Mouse (Mus musculus): ENCODE measurements around the gene Rflna.

The Rflna gene

DNA sequence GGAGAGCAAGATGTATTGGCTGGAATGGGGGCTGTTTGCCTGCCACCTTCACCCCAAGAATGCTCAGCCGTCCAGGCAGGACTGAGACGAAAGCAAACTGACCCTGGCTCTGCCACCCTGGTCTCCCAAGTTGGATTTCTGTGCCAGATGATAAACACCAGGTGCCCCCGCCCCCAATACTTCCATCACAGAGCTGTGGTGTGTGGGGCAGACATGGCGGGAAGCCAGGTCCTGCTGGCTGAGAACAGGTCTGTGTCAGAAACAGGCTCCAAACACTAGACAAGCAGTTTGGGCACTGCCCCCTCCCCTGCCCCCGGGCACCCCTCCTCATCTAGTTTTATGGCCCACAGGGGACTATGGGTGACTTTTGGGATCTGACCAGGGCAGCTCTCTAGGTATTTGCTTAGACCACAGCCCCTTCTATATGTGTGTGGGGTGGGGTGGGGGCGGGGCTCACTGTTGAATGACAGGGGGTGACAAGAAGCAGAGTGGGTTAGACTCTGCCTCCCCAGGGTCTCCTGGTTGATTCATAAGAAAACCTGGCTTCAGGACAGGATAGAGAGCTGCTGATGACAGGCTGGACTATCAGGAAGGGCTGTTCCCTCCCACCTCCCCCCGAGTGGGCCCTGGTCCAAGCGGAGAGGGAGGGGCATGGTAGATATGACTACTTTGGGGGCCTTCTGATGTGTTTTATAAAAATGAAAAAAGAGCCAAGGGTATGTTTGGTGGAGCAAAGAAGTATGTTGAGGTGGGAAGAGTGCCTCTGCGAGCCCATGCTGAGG lies 3.0 kb downstream of the Rflna start:
- WGBS = 39% methylated on average over 9 of the region's 9 CpGs

DNA sequence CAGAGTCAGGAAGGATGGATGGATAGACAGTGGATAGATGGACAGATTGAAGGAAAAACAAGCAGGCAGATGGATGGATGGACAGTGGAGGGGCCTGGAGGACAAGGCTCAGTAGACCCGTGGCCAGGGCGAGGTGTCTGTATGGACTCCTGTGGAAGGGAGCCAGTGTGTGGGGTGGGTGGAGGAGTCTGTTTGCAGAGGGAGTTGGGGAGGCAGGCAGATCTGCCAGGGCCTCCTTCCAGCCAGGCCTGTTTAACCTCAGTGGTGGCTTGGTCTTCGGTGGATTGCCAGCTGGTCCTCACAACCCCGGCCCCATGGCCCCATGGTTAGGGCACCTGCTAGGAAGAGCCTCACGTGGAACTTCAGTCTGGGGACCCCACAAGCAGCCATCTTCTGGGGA lies 3.9 kb downstream of the Rflna start:
- 50% methylated on average over 5 of the region's 5 CpGs for WGBS

DNA sequence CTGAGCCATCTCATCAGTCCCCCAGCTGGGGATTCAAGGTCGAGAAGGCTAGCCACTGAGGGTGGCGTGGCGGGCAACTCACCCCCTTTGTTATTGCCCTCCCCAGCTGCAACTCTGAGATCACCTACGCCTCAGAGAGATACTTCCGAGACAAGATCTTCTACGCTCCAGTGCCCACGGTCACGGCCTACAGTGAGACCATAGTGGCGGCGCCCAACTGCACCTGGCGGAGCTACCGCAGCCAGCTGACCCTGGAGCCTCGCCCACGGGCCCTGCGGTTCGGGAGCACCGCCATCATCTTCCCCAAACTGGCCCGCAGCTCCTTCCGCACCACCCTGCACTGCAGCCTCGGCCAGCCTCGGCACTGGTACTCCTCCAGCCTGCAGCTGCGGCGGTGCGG lies 8.1 kb downstream of the Rflna start:
- 92% methylated on average over 24 of the region's 24 CpGs for WGBS

DNA sequence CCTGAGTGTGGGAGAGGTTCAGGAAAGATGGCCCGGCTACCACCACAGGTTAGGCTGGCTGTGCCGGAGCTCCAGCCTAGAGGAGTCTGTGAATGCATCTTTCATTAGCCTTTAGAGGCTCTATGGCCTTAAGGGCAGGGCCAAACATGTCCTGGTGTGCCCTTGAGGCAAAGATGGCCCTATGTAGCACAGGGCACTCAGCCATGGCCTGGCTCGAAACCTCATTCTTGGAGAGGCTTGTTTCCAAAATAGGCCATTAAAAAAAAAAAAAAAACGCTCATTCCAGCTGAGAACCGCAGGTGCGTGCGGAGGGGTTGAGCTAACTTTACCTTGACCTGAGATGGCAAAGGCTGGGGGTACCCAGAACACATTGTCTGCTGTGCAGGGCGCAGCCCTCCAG lies 8.6 kb downstream of the Rflna start:
- 84% methylated on average over 8 of the region's 8 CpGs for WGBS

DNA sequence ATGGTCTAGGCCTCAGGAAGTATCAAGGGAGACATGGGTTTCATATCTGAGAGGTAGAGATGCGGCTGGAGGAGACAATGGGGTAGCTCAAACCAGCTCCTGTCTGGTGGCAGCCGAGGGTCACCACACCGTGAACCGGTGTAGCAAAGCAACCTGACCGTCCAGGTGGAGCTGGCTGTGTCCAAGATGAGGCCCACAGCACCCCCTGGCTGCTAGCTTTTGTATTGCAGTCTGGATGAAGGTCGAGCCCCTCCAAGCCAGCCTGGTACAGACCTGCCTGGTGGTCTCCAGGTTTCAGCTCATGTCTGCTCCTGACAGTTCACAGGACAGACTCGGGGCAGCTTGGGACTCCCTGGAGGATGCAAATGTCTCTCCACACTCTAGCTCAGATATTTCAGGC lies 11.5 kb downstream of the Rflna start:
- WGBS = 53% methylated on average over 7 of the region's 7 CpGs

DNA sequence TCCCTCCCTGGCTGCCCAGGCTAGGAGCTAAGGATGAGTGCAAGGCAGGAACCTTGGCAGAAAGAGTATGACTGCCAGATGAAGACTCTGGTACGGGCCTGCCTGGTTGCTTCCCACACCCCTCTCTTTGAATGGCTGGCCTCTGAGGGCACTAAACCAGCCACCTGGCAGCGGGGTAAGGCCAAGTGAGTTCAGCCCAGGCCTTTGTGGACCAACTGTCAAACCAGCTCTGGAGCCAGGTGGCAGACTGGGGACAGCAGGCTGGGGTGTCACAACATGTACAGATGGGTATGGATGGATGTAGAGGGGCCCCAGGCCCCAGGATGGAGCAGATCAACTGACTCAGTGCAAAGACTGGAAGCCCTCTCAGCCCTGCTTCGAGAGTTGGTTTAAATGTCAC lies 12.0 kb downstream of the Rflna start:
- WGBS = 72% methylated on average over 3 of the region's 3 CpGs

DNA sequence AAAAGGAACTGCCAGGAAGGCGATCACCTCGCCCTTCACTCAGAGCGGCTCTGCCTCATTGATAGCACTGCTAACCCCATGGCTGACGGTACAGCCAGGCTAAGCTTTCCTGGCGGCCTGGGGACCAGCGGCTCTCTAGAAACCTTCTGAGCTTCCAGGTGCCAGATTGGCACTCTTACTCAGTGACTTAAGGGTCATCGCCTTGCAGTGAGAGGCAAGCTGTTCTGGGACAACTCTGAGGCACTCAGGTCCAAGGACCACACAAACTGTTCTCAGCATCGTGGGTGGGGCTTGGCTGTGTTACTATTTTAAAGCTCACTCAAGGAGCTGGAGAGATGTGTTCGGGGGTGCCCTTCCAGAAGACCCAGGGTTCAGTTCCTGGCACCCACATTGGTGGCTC lies 12.6 kb downstream of the Rflna start:
- WGBS = 65% methylated on average over 9 of the region's 9 CpGs

DNA sequence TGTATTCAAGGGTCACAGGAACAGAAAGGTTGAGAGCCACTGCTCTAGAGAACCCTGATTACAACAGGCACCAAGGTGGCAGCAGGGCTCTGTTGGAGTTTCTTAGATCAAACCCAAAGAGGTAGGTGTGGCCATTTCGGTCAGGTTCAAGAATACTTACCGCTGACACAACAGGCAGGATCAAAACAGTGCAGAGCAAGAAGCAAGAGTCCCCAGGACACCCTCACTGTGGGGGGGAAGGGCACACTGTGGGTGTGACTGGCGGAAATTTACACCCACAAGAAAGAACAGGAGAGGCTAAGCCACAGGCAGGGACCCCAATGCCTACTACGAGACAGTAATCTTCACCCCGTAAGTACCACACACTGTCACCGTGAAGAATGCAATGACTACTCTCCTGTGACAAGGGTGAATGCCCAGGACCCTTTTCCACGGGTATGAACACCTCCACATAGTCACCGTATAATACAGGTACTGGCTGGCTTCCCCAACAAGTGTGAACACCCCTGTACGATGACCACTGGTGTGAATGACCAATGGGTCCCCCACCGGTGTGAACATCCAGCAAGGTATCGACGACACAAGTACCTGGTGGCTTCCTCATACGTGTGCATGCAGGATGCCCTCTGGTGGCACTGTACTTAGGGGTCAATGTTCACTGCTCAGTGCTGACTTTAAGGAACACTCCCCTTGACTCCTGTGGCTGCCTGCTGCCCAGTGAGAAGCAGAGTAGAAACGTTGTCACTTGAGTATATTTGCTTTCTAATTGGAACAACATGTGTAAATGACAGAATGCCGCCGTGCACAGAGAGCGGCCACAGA lies 13.6 kb downstream of the Rflna start:
- 65% methylated on average over 17 of the region's 17 CpGs for WGBS

DNA sequence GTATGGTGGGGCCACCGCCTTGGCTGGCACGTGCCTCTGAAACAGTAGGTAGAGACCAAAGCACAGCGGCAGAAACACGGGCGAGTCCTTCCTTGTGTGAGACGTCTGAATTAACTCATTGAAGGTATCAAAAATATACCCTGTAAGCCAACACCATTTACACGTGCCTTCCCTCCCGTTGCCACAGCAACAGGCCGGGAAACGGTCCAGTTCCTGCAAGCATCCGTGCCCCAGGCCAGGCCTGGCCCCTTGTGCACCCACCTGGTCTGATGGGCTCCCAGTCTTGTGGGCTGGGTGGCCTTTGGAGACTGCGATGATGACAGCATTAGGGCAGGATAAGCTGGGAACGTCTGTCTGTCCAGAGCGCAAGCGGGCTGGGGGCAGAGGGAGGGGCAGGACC lies 14.3 kb downstream of the Rflna start:
- 27% methylated on average over 15 of the region's 15 CpGs for WGBS

DNA sequence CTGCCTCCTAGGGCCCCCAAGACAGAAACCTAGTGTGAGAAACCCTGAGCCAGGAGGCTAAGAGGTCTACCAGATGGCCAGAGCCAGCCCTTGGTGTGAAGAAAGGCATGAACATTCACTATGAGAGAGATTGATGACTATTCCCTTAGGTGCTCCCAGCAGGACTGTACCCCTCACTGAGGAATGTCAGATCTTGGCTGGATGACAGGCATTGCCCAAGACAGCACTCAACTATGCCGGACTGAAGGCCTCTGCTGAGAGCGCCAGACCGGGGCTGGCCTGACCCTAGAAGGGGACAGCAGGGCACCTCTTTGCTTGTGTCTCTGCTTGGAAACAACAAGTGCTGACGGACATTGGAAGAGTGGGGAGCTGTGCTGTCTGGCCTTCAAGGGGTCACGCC lies 16.1 kb downstream of the Rflna start:
- WGBS = 73% methylated on average over 5 of the region's 5 CpGs

DNA sequence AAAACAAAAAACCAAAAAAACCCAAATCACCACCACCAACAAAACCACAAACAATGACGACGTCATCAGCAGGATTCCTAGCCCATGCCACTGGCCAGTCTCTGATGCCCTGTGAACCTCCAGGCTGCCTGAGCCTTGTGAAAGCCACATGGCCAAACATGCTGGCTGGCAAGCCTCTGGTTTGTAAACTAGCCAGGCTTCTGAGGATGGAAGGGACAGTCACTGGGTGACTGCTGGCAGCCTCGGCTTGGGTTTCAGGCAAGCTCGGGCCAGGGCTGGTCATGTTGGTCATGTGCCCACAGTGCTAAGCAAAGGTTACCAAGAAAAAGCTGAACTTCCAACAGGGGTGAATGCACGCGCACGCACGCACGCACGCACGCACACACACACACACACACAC lies 18.3 kb downstream of the Rflna start:
- WGBS = 70% methylated on average over 11 of the region's 11 CpGs

DNA sequence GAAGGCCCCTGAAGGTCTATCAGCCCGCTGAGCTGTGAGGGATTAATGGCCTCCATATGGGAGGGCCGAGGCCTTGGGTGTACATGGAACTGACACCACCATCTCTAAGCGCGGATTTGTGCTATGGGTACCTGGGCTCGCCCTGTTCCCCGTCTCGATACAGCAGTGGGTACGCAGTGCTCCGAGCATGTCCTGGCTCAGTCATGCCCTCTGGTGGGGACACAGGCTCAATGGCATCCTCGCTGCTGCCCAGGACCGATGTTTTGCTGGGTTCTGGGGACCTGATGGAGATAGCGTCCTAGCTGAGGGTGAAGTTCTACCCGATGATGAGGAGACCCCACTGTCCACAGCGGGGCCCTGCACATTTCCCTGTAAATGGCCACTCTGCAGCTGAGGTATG lies 21.0 kb downstream of the Rflna start:
- WGBS = 58% methylated on average over 14 of the region's 14 CpGs

DNA sequence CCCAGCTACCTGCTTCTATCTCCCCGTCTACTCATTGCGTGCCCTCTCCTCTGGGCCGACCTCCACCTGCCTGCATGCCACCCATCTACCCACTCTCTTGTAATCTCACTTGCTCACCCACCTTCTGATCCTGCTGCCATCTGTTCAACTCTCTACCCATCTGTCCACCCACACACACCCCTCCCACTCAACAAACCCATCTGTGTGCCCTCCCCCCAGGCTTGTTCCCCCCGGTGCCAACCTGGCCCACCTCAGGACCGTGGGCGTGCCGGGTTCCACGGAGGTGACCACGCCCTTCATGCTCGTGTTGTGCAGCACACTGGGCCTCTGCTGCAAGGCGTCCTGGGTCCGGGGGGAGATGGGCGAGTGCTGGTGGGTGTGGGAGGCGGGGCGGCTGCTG lies 25.4 kb downstream of the Rflna start:
- WGBS = 68% methylated on average over 15 of the region's 15 CpGs

DNA sequence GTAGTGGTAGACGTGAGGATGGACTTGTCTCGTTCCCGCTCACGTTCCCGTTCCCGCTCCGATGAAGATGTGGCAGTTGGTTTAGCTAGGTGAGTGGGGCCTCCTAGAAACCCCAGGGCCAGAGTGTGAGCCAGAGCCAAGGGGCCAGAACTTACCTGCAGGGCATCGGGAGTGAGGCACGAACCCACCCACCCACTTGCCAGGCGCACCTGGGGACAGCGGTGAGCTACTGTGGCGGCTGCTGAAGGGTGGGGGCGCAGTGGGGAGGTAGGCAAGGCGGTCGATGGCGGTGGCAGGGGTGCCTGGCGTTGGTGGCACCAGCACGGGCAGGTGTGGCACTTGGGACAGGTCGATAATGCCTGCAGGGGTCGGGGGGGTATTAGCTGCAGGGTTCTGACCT lies 25.9 kb downstream of the Rflna start:
- 94% methylated on average over 20 of the region's 20 CpGs for WGBS

DNA sequence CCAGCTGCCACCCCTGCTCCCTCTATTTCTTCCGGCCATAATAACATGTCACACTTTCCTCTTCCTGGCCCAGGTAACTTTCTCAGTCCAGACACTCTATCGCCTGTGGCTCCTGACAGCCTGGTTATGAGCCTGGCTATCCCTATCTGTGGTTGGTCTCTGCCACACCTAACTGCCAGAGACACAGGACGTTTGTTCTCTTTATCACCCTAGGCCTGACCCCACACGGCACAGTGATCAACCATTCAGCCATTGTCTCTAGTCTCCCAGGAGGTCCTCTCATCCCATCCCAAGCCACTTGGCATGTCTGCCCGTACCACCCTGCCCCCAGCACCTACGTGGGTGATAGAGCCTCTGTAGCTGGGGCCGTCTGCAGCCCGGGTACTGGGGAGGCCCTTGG lies 33.5 kb downstream of the Rflna start:
- 72% methylated on average over 8 of the region's 8 CpGs for WGBS

DNA sequence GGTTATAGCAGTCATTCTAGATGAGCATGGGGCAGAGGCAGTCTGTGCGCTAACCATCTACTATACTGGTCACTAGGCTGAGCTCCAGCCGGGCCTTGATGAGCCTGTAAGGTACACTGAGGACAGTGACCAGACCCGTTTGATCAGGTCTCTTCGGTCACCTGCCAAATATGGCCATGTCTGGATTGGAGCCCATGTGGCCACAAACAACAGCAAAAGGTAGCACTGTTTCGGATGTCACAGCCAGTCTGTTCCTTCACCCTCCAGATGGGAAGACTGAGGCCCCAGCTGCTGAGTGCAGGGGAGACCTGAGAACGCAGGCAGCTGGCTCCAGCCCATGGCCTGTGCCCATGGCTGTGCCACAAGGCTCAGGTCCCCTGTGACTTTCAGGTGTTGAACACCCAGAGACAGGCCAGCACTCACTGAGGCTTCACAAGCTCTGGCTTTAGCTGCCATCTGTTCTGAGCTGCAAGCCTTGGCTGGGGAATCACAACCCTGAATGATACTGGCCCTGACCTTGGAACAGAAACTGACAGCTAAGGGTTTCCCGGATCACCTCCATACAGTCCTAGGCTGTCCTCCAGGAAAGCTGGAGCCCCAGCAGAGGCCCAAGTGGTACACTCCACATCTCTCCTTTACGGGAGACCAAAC lies 36.5 kb downstream of the Rflna start:
- WGBS = 83% methylated on average over 8 of the region's 8 CpGs

DNA sequence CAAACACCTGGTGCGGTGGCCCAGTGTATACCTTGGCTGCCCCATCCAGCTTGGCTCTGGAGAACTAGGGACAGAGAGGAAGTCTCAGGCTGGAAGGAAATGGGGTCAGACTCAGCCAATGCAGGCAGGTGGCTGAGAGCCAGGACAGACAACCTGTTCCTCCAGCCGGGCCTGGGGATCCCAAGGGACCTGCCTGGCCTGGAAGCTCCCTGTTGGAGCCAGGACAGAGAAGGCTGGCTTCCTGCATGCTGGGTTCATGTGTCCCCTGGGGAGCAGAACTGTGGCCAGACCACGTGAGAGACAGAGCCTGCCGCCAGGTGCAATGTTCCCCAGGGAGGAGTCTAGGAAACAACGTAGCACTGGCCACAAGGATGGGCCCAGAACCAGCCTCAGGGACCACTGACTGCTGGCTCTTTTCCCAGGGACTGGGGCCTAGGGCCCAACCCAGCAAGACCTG lies 37.1 kb downstream of the Rflna start:
- 50% methylated on average over 5 of the region's 5 CpGs for whole genome bisulfite sequencing

DNA sequence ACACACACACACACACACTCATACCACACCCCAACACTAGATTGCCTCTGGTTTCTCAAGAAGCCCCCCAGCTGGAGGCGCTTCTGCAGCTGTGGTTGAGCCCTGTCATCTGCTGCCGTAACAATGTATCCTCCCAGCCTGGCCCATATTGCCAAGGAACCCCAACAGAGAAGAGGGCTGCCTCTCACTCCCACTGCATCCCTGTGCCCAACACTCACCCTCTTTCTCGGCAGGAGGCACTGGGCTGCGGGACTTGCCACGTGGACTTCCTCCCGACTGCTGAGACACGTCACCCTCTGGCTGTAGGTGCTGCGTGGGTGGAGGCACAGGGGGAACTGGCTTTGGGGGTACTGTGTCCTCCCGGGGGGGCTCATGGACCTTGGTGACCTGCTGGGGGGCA lies 38.6 kb downstream of the Rflna start:
- 47% methylated on average over 9 of the region's 9 CpGs for WGBS

DNA sequence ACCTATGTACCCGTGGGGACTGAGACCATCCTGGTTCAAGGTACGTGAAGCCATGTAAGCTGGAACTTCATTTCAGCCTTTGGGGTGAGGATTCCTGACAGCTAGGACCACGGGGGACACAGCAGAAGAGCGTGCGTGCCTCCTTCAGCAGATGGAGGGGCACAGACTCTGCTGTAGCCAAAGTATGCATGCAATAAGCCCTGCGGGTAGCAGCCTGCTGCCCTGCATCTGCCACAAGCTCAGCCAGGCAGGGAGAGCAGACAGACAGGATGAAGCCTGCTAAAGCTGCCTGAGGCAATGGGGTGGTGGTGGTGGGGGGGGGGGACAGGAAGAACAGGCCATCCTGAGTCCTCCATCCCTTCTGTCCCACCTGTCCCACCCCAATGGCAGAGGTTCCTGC lies 40.4 kb downstream of the Rflna start:
- WGBS = 71% methylated on average over 6 of the region's 6 CpGs

DNA sequence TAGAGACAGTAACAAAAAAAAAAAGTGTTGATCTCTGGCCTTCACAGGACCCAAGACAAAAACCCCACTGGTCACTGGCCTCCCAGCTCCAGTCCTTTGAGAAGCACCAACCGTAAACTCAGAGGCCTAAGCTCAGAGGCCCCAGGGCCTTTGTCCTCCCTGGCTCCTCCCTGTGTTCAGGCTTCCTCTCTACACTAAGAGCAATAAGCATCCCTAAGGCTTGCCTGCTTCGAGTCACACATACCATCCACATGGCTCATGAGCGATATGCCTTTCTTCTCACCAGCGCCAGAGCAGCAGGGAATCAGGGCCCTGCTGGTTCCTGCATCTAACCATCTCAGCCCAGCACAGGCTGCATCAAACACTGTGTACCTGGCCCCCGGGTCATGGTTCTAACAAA lies 42.2 kb downstream of the Rflna start:
- 38% methylated on average over 5 of the region's 5 CpGs for WGBS

DNA sequence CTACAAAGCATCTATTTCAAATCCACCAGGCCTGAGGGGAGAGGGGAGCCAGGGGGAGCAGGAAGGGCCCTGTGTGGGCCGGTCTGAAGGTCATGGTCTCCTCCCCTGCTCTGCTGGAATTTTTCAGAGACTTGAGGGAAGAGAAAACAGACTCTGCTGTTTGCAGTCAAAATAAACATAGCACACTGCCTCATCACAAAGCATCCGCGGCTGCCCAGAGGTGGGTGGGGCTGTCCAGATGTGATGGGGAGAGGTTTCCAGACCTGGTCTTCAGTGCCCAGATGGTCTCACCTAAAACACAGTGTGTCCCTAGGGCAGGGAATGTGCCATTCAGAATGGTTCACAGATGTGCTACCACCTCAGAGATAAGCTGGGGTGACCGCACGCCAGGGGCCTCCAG lies 43.4 kb downstream of the Rflna start:
- 56% methylated on average over 5 of the region's 5 CpGs for WGBS

DNA sequence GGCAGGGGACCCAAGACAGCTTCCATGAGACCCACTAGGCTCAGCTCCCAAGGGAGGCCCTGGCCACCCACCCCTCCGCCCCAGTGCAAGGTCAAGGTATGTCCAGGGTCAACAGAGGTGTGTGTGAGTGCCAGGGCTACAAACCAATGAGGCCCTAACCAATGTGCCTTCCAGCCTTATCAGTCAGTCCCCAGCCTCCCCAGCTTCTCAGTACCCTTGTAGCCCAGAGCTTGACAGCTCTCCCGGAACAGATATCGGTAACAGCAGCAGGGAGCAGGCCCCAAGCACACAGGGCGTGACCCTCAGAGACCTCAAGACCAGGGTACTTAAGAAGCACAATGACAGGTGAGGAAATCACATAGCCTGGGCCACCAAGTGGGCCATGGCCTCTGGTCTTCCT lies 46.5 kb downstream of the Rflna start:
- WGBS = 97% methylated on average over 4 of the region's 4 CpGs

DNA sequence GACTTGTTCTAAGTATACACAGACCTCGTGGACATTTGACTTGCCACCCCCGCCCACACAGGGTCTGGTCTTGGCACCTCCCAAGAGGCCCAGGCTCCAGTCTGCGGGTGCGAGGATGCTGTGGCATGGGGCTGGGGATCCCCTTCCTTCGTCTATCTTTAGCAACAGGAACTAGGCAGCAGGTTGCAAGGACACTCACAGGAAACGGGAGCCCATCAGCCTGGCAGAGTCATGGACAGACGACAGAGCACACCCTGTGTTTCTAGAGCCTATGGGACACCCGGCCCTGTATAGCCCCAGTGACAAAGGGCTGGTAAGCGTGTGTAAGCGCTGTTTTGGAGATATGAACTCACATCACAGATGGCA lies 49.2 kb downstream of the Rflna start:
- WGBS = 47% methylated on average over 10 of the region's 10 CpGs
